Mouse (Mus musculus): ENCODE results near the gene Tenm1. TPM values are rescaled to one million over a fixed set of nuclear protein-coding genes. Genes with fewer than 3 reads are reported as not detected.

Tenm1 gene
- polyA plus RNA-seq, 1 experiment from 2014 or later = 10.0 TPM

DNA sequence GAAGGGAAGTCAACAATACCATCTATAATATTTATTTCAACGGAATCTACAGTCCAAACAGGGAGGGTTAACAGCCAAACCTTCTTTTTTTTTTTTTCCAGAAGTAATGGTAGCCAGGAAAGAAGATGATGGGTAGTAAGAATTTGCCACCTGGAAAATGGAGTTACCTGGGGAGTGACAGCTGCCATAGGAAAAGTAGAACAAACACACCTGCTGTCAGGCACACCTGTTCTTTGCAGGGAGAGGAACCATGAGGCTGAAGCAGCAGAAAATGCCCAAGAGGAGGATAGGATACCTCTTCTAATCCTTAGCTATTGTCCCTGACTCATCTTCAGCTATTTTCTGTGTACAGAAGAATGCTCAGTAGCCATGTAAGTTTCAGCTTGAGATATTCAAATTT lies 306.4 kb downstream of the Tenm1 start:
- H3K27me3 ChIP-seq (replicated peaks; ENCODE audit: control insufficient read depth, insufficient read depth, low read length) = no peaks in the 10 kb centered on the region
- no peaks in the 10 kb centered on the region for H3K36me3 ChIP-seq (ENCODE audit: control insufficient read depth, insufficient read depth, low read length)
- DNase-seq (ENCODE audit: low spot score) (no peak), ATAC-seq (no peak)
- 73% methylated on average over 1 of the region's 1 CpGs for WGBS
- H3K4me1 ChIP-seq (ENCODE audit: control insufficient read depth, insufficient read depth, low read length) = no peaks in the 10 kb centered on the region
- H3K9ac ChIP-seq (ENCODE audit: low read length) = no peak overlapping the region
- no peak overlapping the region for H3K27ac ChIP-seq (ENCODE audit: low read depth, low read length)
- H3K4me3 ChIP-seq (ENCODE audit: low read depth, low read length) = no peak overlapping the region
- no peak overlapping the region for H3K4me2 ChIP-seq (ENCODE audit: low read length)
- no peaks in the 10 kb centered on the region for H3K9me3 ChIP-seq (replicated peaks; ENCODE audit: control insufficient read depth, low read length)

DNA sequence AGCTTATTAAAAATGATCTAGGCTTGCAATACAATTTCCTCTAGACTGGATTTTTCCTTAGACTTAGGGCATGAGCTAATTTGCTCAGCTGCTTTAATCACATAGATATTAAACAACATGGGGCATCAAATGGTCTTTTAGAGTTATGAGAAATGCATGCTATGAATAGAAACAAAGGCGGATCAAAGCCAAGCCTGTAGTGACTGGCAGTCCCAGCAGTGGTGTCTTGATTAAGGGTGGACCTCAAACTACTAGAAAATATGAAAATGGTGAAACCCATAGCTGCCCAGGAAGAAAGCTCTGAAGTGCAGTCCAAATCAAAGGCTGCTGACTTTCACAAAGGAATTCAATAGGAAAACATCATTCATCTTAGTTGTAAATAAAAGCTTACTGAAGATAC lies 306.9 kb downstream of the Tenm1 start:
- ATAC-seq (no peak), DNase-seq (ENCODE audit: low spot score) (no peak)
- H3K9me3 ChIP-seq (replicated peaks; ENCODE audit: control insufficient read depth, low read length) = no peaks in the 10 kb centered on the region
- 58% methylated on average over 1 of the region's 1 CpGs for WGBS
- H3K27ac ChIP-seq (ENCODE audit: low read depth, low read length) = no peak overlapping the region
- no peak overlapping the region for H3K4me3 ChIP-seq (ENCODE audit: low read depth, low read length)
- H3K27me3 ChIP-seq (replicated peaks; ENCODE audit: control insufficient read depth, insufficient read depth, low read length) = no peaks in the 10 kb centered on the region
- no peak overlapping the region for H3K4me2 ChIP-seq (ENCODE audit: low read length)
- no peak overlapping the region for H3K9ac ChIP-seq (ENCODE audit: low read length)
- H3K4me1 ChIP-seq (ENCODE audit: control insufficient read depth, insufficient read depth, low read length) = no peaks in the 10 kb centered on the region
- H3K36me3 ChIP-seq (ENCODE audit: control insufficient read depth, insufficient read depth, low read length) = no peaks in the 10 kb centered on the region

DNA sequence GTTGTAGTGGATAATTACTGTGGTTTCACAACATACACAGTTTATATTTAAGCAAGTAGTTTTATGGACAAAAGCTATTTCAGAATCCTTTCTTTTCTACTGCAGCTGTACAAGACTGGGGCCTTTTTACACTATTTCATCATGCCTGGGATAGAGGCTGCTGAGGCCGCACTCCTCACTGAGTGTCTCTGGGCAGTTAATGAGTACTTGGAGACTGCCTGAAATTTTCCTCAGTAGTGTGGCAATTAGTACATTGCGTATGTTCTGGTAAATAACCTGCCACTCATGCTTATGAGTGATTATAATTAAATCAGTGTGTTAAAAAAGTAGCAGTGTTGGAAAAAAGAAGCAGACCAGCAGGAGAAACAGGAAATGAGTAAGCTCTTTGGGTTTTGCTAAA lies 442.8 kb downstream of the Tenm1 start:
- Histone ChIP-seq H3K27me3 (replicated peaks; ENCODE audit: control insufficient read depth, insufficient read depth, low read length) (no peaks in the 10 kb centered on the region), H3K4me1 (ENCODE audit: control insufficient read depth, insufficient read depth, low read length) (no peaks in the 10 kb centered on the region), H3K27ac (ENCODE audit: low read depth, low read length) (no peak overlapping the region), H3K9ac (ENCODE audit: low read length) (no peak overlapping the region), H3K4me2 (ENCODE audit: low read length) (no peak overlapping the region), H3K4me3 (ENCODE audit: low read depth, low read length) (no peak overlapping the region), H3K9me3 (replicated peaks; ENCODE audit: control insufficient read depth, low read length) (no peaks in the 10 kb centered on the region), H3K36me3 (ENCODE audit: control insufficient read depth, insufficient read depth, low read length) (no peaks in the 10 kb centered on the region)
- ATAC-seq (peak; percentile 60; the same call in 1 of the 2 replicates), DNase-seq (ENCODE audit: low spot score) (peak; percentile 31)
- WGBS = 37% methylated on average over 2 of the region's 2 CpGs

DNA sequence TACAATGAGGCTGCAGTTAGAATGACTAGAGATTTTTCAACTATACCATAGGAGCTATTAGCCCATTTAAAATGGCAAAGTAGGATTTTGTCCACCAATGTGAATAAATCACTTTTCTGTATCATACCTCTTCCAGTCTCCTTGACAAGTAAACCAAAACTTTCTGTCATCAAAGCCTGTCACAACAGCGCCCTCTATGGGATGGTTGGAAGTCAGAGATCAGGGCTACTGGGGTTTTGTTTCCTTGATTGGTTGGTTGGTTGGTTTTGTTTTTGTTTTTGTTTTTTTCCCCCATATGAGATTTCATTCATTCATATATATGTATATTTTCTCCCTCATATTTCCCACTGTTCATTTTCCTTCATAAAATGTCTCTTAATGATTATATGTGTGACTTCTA lies 455.4 kb downstream of the Tenm1 start:
- no peak overlapping the region for H3K4me3 ChIP-seq (ENCODE audit: low read depth, low read length)
- H3K9ac ChIP-seq (ENCODE audit: low read length) = no peak overlapping the region
- H3K27ac ChIP-seq (ENCODE audit: low read depth, low read length) = no peak overlapping the region
- ATAC-seq (no peak), DNase-seq (ENCODE audit: low spot score) (no peak)
- H3K9me3 ChIP-seq (replicated peaks; ENCODE audit: control insufficient read depth, low read length) = no peaks in the 10 kb centered on the region
- WGBS = 0% methylated on average over 1 of the region's 1 CpGs
- no peaks in the 10 kb centered on the region for H3K4me1 ChIP-seq (ENCODE audit: control insufficient read depth, insufficient read depth, low read length)
- no peaks in the 10 kb centered on the region for H3K36me3 ChIP-seq (ENCODE audit: control insufficient read depth, insufficient read depth, low read length)
- H3K4me2 ChIP-seq (ENCODE audit: low read length) = no peak overlapping the region
- H3K27me3 ChIP-seq (replicated peaks; ENCODE audit: control insufficient read depth, insufficient read depth, low read length) = no peaks in the 10 kb centered on the region

DNA sequence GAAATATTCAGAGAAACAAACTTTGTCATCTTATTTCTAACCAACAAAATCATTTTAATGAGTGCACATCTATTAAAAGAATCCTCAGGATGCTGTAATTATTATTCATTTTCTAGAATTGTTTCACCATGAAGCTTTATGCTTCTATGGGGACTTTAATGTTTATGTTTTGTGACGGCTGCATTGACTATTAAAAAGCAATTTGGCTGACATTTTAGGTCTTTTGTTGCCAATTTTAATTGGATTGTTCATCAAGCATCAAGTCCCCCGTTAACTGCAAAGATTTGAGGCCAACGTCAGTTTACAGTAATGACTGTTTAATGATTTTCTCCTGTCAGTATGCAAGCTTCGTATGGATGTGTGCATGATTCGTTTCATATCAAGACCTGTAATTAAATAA lies 461.3 kb downstream of the Tenm1 start:
- ATAC-seq (no peak), DNase-seq (ENCODE audit: low spot score) (peak; percentile 22)
- Histone ChIP-seq H3K4me1 (ENCODE audit: control insufficient read depth, insufficient read depth, low read length) (no peaks in the 10 kb centered on the region), H3K27me3 (replicated peaks; ENCODE audit: control insufficient read depth, insufficient read depth, low read length) (no peaks in the 10 kb centered on the region), H3K36me3 (ENCODE audit: control insufficient read depth, insufficient read depth, low read length) (no peaks in the 10 kb centered on the region), H3K27ac (ENCODE audit: low read depth, low read length) (no peak overlapping the region), H3K4me3 (ENCODE audit: low read depth, low read length) (no peak overlapping the region), H3K9ac (ENCODE audit: low read length) (no peak overlapping the region), H3K4me2 (ENCODE audit: low read length) (no peak overlapping the region), H3K9me3 (replicated peaks; ENCODE audit: control insufficient read depth, low read length) (no peaks in the 10 kb centered on the region)
- 48% methylated on average over 5 of the region's 5 CpGs for WGBS

DNA sequence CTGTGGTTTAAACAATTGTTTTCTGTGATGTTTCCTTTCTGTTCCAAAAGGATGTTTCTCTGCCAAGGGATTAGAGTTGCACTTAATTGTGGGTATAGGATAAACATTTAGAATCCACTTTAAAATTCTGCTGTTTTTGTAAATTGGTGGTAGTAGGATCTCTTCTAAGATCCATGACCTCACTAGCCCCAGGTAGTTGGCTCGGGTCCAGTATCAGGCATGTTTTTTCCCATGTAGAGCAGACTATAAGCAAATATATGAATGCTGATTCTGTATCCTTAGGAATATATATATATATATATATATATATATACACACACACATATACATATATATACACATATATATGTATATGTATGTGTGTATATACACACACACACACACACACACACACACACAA lies 567.2 kb downstream of the Tenm1 start:
- Histone ChIP-seq H3K4me3 (ENCODE audit: low read depth, low read length) (no peak overlapping the region), H3K27ac (ENCODE audit: low read depth, low read length) (no peak overlapping the region), H3K9me3 (replicated peaks; ENCODE audit: control insufficient read depth, low read length) (no peaks in the 10 kb centered on the region), H3K9ac (ENCODE audit: low read length) (no peak overlapping the region), H3K27me3 (replicated peaks; ENCODE audit: control insufficient read depth, insufficient read depth, low read length) (no peaks in the 10 kb centered on the region), H3K4me2 (ENCODE audit: low read length) (no peak overlapping the region), H3K36me3 (ENCODE audit: control insufficient read depth, insufficient read depth, low read length) (no peaks in the 10 kb centered on the region), H3K4me1 (ENCODE audit: control insufficient read depth, insufficient read depth, low read length) (no peaks in the 10 kb centered on the region)
- DNase-seq (ENCODE audit: low spot score) (no peak), ATAC-seq (no peak)
- WGBS = 94% methylated on average over 1 of the region's 1 CpGs

DNA sequence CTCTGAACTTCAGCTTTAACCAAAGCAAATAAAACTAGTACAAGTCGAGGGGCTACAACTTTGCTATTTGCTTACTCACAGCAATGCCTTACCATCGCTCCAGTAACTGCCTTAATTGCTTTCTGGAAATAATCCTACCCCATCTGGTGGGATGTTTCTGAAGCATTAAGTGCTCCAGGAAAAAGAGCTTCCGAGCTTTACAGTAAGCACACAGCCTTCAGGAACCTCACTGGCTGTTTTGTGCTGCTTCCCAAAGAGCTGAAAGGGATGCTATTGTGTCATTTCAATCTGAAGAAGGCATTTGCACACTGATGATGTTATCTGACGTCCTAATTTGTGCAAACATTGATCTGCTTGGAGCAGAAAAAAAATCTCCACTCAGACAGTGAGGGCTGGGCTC lies 647.4 kb downstream of the Tenm1 start:
- no peaks in the 10 kb centered on the region for H3K36me3 ChIP-seq (ENCODE audit: control insufficient read depth, insufficient read depth, low read length)
- no peak overlapping the region for H3K4me3 ChIP-seq (ENCODE audit: low read depth, low read length)
- peak; percentile 55 for DNase-seq (ENCODE audit: low spot score)
- no peak overlapping the region for H3K27ac ChIP-seq (ENCODE audit: low read depth, low read length)
- H3K9me3 ChIP-seq (replicated peaks; ENCODE audit: control insufficient read depth, low read length) = no peaks in the 10 kb centered on the region
- H3K9ac ChIP-seq (ENCODE audit: low read length) = no peak overlapping the region
- H3K4me1 ChIP-seq (ENCODE audit: control insufficient read depth, insufficient read depth, low read length) = no peaks in the 10 kb centered on the region
- H3K4me2 ChIP-seq (ENCODE audit: low read length) = no peak overlapping the region
- H3K27me3 ChIP-seq (replicated peaks; ENCODE audit: control insufficient read depth, insufficient read depth, low read length) = no peaks in the 10 kb centered on the region
- no peak for ATAC-seq
- WGBS = 38% methylated on average over 4 of the region's 4 CpGs

DNA sequence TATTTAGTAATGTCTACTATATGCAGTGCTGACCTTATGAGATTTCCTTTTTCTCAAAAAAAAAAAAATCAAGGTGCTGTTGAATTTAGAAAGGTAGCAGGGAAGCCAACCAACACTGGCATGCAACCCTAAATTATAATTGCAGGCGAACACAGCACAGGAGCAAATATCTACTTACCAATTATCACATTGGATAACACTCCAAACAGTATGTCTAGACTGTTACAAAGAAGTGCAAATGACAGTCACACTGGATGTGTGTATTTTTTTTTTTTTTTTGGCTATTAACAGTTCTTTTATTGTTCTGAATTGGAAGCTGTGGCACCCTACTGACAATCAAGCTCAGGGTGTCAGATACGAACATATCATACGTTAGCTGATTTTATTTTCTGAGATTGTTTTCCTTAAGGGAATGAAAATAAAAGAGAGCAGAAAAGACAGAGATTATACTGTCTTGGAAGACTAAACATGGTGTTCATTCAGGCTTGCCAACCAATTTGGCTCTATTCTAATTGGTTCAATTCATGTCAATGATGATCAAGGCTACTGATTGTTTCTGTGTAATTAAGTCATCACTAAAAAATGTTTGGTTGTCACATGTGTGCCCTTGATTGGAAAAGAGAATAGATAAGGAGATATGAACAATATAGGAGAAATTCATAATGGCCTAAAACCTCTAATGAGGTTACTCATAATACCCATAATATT lies 710.7 kb downstream of the Tenm1 start:
- Histone ChIP-seq H3K27me3 (replicated peaks; ENCODE audit: control insufficient read depth, insufficient read depth, low read length) (no peaks in the 10 kb centered on the region), H3K9me3 (replicated peaks; ENCODE audit: control insufficient read depth, low read length) (no peaks in the 10 kb centered on the region), H3K27ac (ENCODE audit: low read depth, low read length) (no peak overlapping the region), H3K36me3 (ENCODE audit: control insufficient read depth, insufficient read depth, low read length) (no peaks in the 10 kb centered on the region), H3K9ac (ENCODE audit: low read length) (no peak overlapping the region), H3K4me1 (ENCODE audit: control insufficient read depth, insufficient read depth, low read length) (no peaks in the 10 kb centered on the region), H3K4me2 (ENCODE audit: low read length) (no peak overlapping the region), H3K4me3 (ENCODE audit: low read depth, low read length) (no peak overlapping the region)
- 50% methylated on average over 3 of the region's 3 CpGs for WGBS
- DNase-seq (ENCODE audit: low spot score) (peak; percentile 53), ATAC-seq (peak; percentile 76; the same call in 1 of the 2 replicates)

DNA sequence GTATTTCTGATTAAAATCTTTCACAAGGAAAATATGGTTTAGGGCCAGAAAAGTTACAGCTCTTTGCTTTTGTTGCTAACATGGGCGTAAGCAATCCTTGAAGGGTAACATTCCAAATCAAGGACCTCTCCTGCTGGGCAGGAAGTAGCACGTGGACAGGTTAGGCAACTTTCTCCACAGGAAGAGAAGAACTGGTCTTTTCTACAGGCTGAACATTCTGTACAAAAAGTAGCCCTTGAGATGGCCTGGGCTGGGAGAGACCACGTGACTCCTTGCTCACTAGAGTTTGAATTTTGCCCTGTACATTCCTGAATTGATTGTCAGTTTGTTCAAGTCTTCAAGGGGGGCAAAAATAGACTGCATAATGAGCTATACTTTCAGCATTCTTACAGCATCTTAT lies 728.6 kb downstream of the Tenm1 start:
- Histone ChIP-seq H3K9ac (ENCODE audit: low read length) (no peak overlapping the region), H3K36me3 (ENCODE audit: control insufficient read depth, insufficient read depth, low read length) (no peaks in the 10 kb centered on the region), H3K4me1 (ENCODE audit: control insufficient read depth, insufficient read depth, low read length) (no peaks in the 10 kb centered on the region), H3K27ac (ENCODE audit: low read depth, low read length) (no peak overlapping the region), H3K27me3 (replicated peaks; ENCODE audit: control insufficient read depth, insufficient read depth, low read length) (no peaks in the 10 kb centered on the region), H3K4me2 (ENCODE audit: low read length) (no peak overlapping the region), H3K4me3 (ENCODE audit: low read depth, low read length) (no peak overlapping the region), H3K9me3 (replicated peaks; ENCODE audit: control insufficient read depth, low read length) (no peaks in the 10 kb centered on the region)
- 69% methylated on average over 3 of the region's 3 CpGs for WGBS
- ATAC-seq = no peak
- no peak for DNase-seq (ENCODE audit: low spot score)
